Mouse (Mus musculus) heart, adult 2 months (tissue): ENCODE results near the gene Alg13. TPM values are rescaled to one million over a fixed set of nuclear protein-coding genes. Genes with fewer than 3 reads are reported as not detected.
A peak's percentile ranks its signal among the peaks of the same experiment; 100 is the strongest.

Source experiments
- DNase-seq, 2 experiments: peaks; one replicate each; pipeline ENCODE4 v3.0.0; 2021
- H3K27ac ChIP-seq: fragments of 200-600 bp; 2 replicates; pipeline ENCODE4 v1.8.1; 2022
- H3K27me3 ChIP-seq: fragments of 200-500 bp; 2 replicates; pipeline ENCODE4 v1.6.1; 2012; ENCODE audit warnings: mild to moderate bottlenecking, low read length, inconsistent platforms, mixed read lengths; ENCODE audit not compliant: control insufficient read depth, insufficient read depth
- H3K36me3 ChIP-seq: fragments of 200-500 bp; 2 replicates; pipeline ENCODE4 v1.6.1; 2012; ENCODE audit warnings: low read length, inconsistent platforms; ENCODE audit not compliant: control insufficient read depth, insufficient read depth
- H3K4me1 ChIP-seq: fragments of 200-500 bp; 2 replicates; pipeline ENCODE4 v1.6.1; 2011; ENCODE audit warnings: low read length; ENCODE audit not compliant: control insufficient read depth, insufficient read depth
- H3K4me3 ChIP-seq: fragments of 200-600 bp; 2 replicates; pipeline ENCODE4 v1.8.1; 2022
- H3K79me2 ChIP-seq: fragments of 200-500 bp; replicated peaks from 2 replicates; pipeline ENCODE4 v1.6.1; 2012; ENCODE audit warnings: mild to moderate bottlenecking, inconsistent platforms, low read length, moderate library complexity, mixed read lengths; ENCODE audit not compliant: control insufficient read depth, insufficient read depth
- H3K9ac ChIP-seq: fragments of 200-500 bp; 2 replicates; pipeline ENCODE4 v1.6.1; 2012; ENCODE audit warnings: low read depth, mild to moderate bottlenecking, control low read depth, inconsistent platforms, low read length, mixed read lengths
- CTCF ChIP-seq: fragments of 200-600 bp; IDR thresholded peaks from 2 replicates; pipeline ENCODE4 v1.8.1; 2022; ENCODE audit warnings: antibody characterized with exemption, mild to moderate bottlenecking, moderate library complexity
- EP300 ChIP-seq: fragments of 200-500 bp; IDR thresholded peaks from 2 replicates; pipeline ENCODE4 v1.6.1; 2011; ENCODE audit warnings: low read depth, low read length, control low read depth; ENCODE audit not compliant: insufficient read depth
- POLR2A ChIP-seq: fragments of 200-500 bp; IDR thresholded peaks from 2 replicates; pipeline ENCODE4 v1.6.1; 2011; ENCODE audit warnings: mild to moderate bottlenecking, low read depth, low read length, control low read depth; ENCODE audit not compliant: insufficient read depth
- WGBS: fragments of 180-500 bp; shearing (Covaris S2); methylation state at CpG from one replicate; pipeline ENCODE4 v1.1.7; 2018; 5-methylcytosine and 5-hydroxymethylcytosine counted together
- intact Hi-C: fragments of 180-260 bp; cut with DNase I; formaldehyde crosslinking; loops from one replicate; pipeline ENCODE4 v1.15.1; 2025
- polyA plus RNA-seq: library from polyadenylated mRNA; depleted of rRNA; stranded (reverse); fragments of >200 nt; gene quantifications from 2 replicates; pipeline ENCODE4 v1.2.3, GENCODE M21; 2012
- total RNA-seq, 2 experiments: library from RNA; stranded (reverse); gene quantifications; 2 replicates each; pipeline ENCODE4 v1.2.3; 2021

Alg13 gene
- total and polyA plus RNA-seq, 3 experiments, result 3.6 to 5.8 (median 5.8) TPM

GRCm38 (mm10) chrX:144338355-144338754 is 20.8 kb downstream of the Alg13 start:
- intact Hi-C loops, result no loop called here
- no peak for DNase-seq
- no peaks in the 10 kb centered on the region for H3K79me2 ChIP-seq
- no peak overlapping the region for H3K4me3 ChIP-seq
- H3K9ac ChIP-seq, result no peak overlapping the region
- H3K4me1 ChIP-seq, result no peaks in the 10 kb centered on the region
- H3K27ac ChIP-seq, result no peak overlapping the region
- TF ChIP-seq EP300 (no peak), POLR2A (no peak), CTCF (no peak)
- H3K27me3 ChIP-seq, result no peaks in the 10 kb centered on the region
- no peaks in the 10 kb centered on the region for H3K36me3 ChIP-seq

- no peak overlapping the region for H3K9ac ChIP-seq
- intact Hi-C loops, result no loop called here
- no peaks in the 10 kb centered on the region for H3K36me3 ChIP-seq
- TF ChIP-seq EP300 (no peak), CTCF (no peak), POLR2A (no peak)
- WGBS, result 83% methylated on average over 2 of the region's 2 CpGs
- no peaks in the 10 kb centered on the region for H3K27me3 ChIP-seq
- no peak for DNase-seq
- H3K4me1 ChIP-seq, result no peaks in the 10 kb centered on the region
- H3K79me2 ChIP-seq, result no peaks in the 10 kb centered on the region
- no peak overlapping the region for H3K27ac ChIP-seq
- H3K4me3 ChIP-seq, result no peak overlapping the region
These were observed 56.6 kb downstream of the Alg13 start for GRCm38 (mm10) chrX:144374196-144374595.

- H3K79me2 ChIP-seq, result no peaks in the 10 kb centered on the region
These were observed 85.9 kb downstream of the Alg13 start for GRCm38 (mm10) chrX:144403526-144403925.

GRCm38 (mm10) chrX:144408036-144408435 is 90.4 kb downstream of the Alg13 start:
- Histone ChIP-seq H3K4me3 (no peak overlapping the region), H3K36me3 (no peaks in the 10 kb centered on the region), H3K27me3 (no peaks in the 10 kb centered on the region), H3K27ac (no peak overlapping the region), H3K4me1 (no peaks in the 10 kb centered on the region), H3K9ac (no peak overlapping the region), H3K79me2 (no peaks in the 10 kb centered on the region)
- TF ChIP-seq CTCF (no peak), EP300 (no peak), POLR2A (no peak)
- DNase-seq, result no peak
- intact Hi-C loops, result no loop called here
- WGBS, result 65% methylated on average over 5 of the region's 5 CpGs

More at GRCm38 (mm10) chrX:144403526-144403925, 85.9 kb downstream of the Alg13 start:
- WGBS, result 19% methylated on average over 7 of the region's 7 CpGs
- Histone ChIP-seq H3K4me1 (no peaks in the 10 kb centered on the region), H3K36me3 (no peaks in the 10 kb centered on the region), H3K27ac (no peak overlapping the region), H3K27me3 (no peaks in the 10 kb centered on the region), H3K4me3 (no peak overlapping the region), H3K9ac (no peak overlapping the region)
- TF ChIP-seq CTCF (peak; percentile 85), POLR2A (no peak)
- DNase-seq, result peak; percentile 4 to 32
- intact Hi-C loops, result loop anchor here (5.0 kb wide), 2 partner anchors 244 to 904 kb away; no protein-coding TSS in a partner anchor

GRCm38 (mm10) chrX:144420259-144420658 is 102.7 kb downstream of the Alg13 start:
- Histone ChIP-seq H3K79me2 (no peaks in the 10 kb centered on the region), H3K4me1 (no peaks in the 10 kb centered on the region), H3K4me3 (no peak overlapping the region), H3K9ac (no peak overlapping the region), H3K36me3 (no peaks in the 10 kb centered on the region), H3K27ac (no peak overlapping the region), H3K27me3 (no peaks in the 10 kb centered on the region)
- no peak for TF ChIP-seq EP300
- TF ChIP-seq CTCF, result no peak
- TF ChIP-seq POLR2A, result no peak
- 44% methylated on average over 1 of the region's 1 CpGs for WGBS
- intact Hi-C loops, result no loop called here
- no peak for DNase-seq

GRCm38 (mm10) chrX:144421091-144421490 is 103.5 kb downstream of the Alg13 start:
- Histone ChIP-seq H3K9ac (no peak overlapping the region), H3K27ac (no peak overlapping the region), H3K36me3 (no peaks in the 10 kb centered on the region), H3K27me3 (no peaks in the 10 kb centered on the region), H3K4me1 (no peaks in the 10 kb centered on the region), H3K79me2 (no peaks in the 10 kb centered on the region), H3K4me3 (no peak overlapping the region)
- 87% methylated on average over 1 of the region's 1 CpGs for WGBS
- TF ChIP-seq EP300 (no peak), CTCF (no peak), POLR2A (no peak)
- intact Hi-C loops, result no loop called here
- no peak for DNase-seq
